Mouse (Mus musculus) heart, embryonic 11.5 days (tissue): ENCODE measurements around the gene BC003965. TPM values are rescaled to one million over a fixed set of nuclear protein-coding genes. Genes with fewer than 3 reads are reported as not detected.
"Not testable (repeated sequence)": the region's sequence is repeated elsewhere in the genome, so short reads cannot be mapped to it uniquely, and the experiment has no call there.

ENCODE experiments used
- ATAC-seq: fragments of 200-750 bp; cut with Nextera tagmentation; replicated peaks from 2 replicates; pipeline ENCODE4 v1.8.0; 2017; ENCODE audit warnings: moderate library complexity; ENCODE audit not compliant: insufficient number of reproducible peaks, low FRiP score, low TSS enrichment
- H3K27ac ChIP-seq: fragments of 300-500 bp; sonication (generic); 2 replicates; pipeline ENCODE4 v1.5.1; 2014; ENCODE audit warnings: mild to moderate bottlenecking, low read depth, low read length
- H3K27me3 ChIP-seq: fragments of 300-500 bp; sonication (generic); 2 replicates; pipeline ENCODE4 v1.6.1; 2014; ENCODE audit warnings: mild to moderate bottlenecking, low read length, mixed read lengths; ENCODE audit not compliant: control insufficient read depth, insufficient read depth
- H3K36me3 ChIP-seq: fragments of 300-500 bp; sonication (generic); 2 replicates; pipeline ENCODE4 v1.6.1; 2014; ENCODE audit warnings: mild to moderate bottlenecking, low read length, moderate library complexity, mixed read lengths; ENCODE audit not compliant: control insufficient read depth, insufficient read depth
- H3K4me1 ChIP-seq: fragments of 300-500 bp; sonication (generic); 2 replicates; pipeline ENCODE4 v1.6.1; 2014; ENCODE audit warnings: low read length; ENCODE audit not compliant: control insufficient read depth, insufficient read depth
- H3K4me2 ChIP-seq: fragments of 300-500 bp; sonication (generic); 2 replicates; pipeline ENCODE4 v1.6.1; 2014; ENCODE audit warnings: mild to moderate bottlenecking, moderate library complexity
- H3K4me3 ChIP-seq: fragments of 300-500 bp; sonication (generic); 2 replicates; pipeline ENCODE4 v1.5.1; 2014; ENCODE audit warnings: low read depth, low read length
- H3K9ac ChIP-seq: fragments of 300-500 bp; sonication (generic); 2 replicates; pipeline ENCODE4 v1.6.1; 2014; ENCODE audit warnings: mild to moderate bottlenecking, low read depth, low read length, moderate library complexity
- H3K9me3 ChIP-seq: fragments of 300-500 bp; sonication (generic); replicated peaks from 2 replicates; pipeline ENCODE4 v1.6.1; 2016; ENCODE audit warnings: low read length; ENCODE audit not compliant: control insufficient read depth
- WGBS: fragments of 180-500 bp; shearing (Covaris S2); extraction: QIAGEN DNeasy Blood & Tissue Kit; methylation state at CpG from one replicate; pipeline ENCODE4 v1.1.7; 2014; ENCODE audit not compliant: insufficient replicate concordance; 5-methylcytosine and 5-hydroxymethylcytosine counted together
- polyA plus RNA-seq: library from polyadenylated mRNA; unstranded; fragments of >200 nt; fragmentation: Nextera tagmentation; extraction: Ambion mirVana; gene quantifications from 2 replicates; pipeline ENCODE4 v1.2.1, GENCODE M21; 2014

BC003965 gene
- polyA plus RNA-seq, 1 experiment from 2014 or later, result 26.7 TPM

- not testable (repeated sequence) for H3K27ac ChIP-seq, H3K9ac ChIP-seq, H3K4me3 ChIP-seq, H3K4me2 ChIP-seq, H3K4me1 ChIP-seq, H3K27me3 ChIP-seq, H3K9me3 ChIP-seq, ATAC-seq
- peaks cover 12% of the 10 kb centered on the region for H3K36me3 ChIP-seq
- 92% methylated on average over 5 of the region's 11 CpGs for WGBS
Observed at GRCm38 (mm10) chr17:25231621-25232020, 47.3 kb downstream of the BC003965 start.

DNA sequence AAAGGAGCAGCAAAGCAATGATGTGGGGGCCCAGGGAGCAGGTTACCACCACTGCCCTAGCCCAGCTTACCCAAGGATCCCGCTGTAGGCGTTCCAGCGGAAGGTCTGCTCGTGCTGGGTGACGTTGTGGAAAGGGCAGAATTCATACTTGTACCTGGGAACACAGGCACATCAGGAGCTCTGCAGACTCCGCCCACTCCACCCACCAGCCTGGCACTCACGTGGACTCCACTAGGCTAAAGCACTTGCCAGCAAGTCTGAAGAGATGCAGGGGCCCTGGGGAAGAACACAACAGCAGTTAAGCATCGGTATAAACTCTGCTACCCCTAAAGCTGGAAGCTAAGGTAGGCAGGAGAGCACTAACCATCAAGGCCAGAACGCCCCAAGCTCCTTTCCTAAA, 51.3 kb downstream of the BC003965 start:
- 89% methylated on average over 9 of the region's 9 CpGs for WGBS
- no peak for ATAC-seq
- Histone ChIP-seq H3K4me2 (no peak overlapping the region), H3K27me3 (no peaks in the 10 kb centered on the region), H3K9me3 (no peaks in the 10 kb centered on the region), H3K36me3 (peaks cover 8% of the 10 kb centered on the region; the same call in 1 of the 2 replicates), H3K27ac (no peak overlapping the region), H3K9ac (no peak overlapping the region), H3K4me3 (no peak overlapping the region), H3K4me1 (peaks cover 7% of the 10 kb centered on the region)

Other genes starting within 250 kb of the BC003965 start
- gene Mapk8ip3, start 247.6 kb upstream of the BC003965 start, polyA plus RNA-seq, result 33.0 and 34.2 TPM in 2 replicates
- 109 and 148 TPM in 2 replicates for gene Jpt2, start 223.9 kb upstream of the BC003965 start, polyA plus RNA-seq
- gene Cramp1l, start 168.8 kb upstream of the BC003965 start, polyA plus RNA-seq, result 6.8 and 8.9 TPM in 2 replicates
- 17.4 and 17.9 TPM in 2 replicates for gene Ift140, start 168.5 kb upstream of the BC003965 start, polyA plus RNA-seq
- gene Tmem204, start 101.0 kb upstream of the BC003965 start, polyA plus RNA-seq, result 14.4 and 18.5 TPM in 2 replicates
- gene Telo2, start 68.6 kb upstream of the BC003965 start, polyA plus RNA-seq, result 22.1 and 25.4 TPM in 2 replicates
- 0.10 TPM in 1 of 2 replicates, not detected in the other for gene Ptx4, start 63.8 kb upstream of the BC003965 start, polyA plus RNA-seq
- gene Clcn7, start 51.2 kb upstream of the BC003965 start, polyA plus RNA-seq, result 18.9 and 20.4 TPM in 2 replicates
- gene Ccdc154, start 22.1 kb upstream of the BC003965 start, polyA plus RNA-seq, result not detected in 2 replicates
- gene Gm38655, start 9.1 kb upstream of the BC003965 start, polyA plus RNA-seq, result 0.17 TPM in 1 of 2 replicates, not detected in the other
- 2.9 and 3.2 TPM in 2 replicates for gene Unkl, start 3.8 kb downstream of the BC003965 start, polyA plus RNA-seq
- 22.6 and 25.5 TPM in 2 replicates for gene Gnptg, start 55.6 kb downstream of the BC003965 start, polyA plus RNA-seq
- gene Tsr3, start 55.6 kb downstream of the BC003965 start, polyA plus RNA-seq, result 32.1 and 33.6 TPM in 2 replicates
- gene Baiap3, start 71.8 kb downstream of the BC003965 start, polyA plus RNA-seq, result 0.35 and 0.63 TPM in 2 replicates
- gene Ube2i, start 90.1 kb downstream of the BC003965 start, polyA plus RNA-seq, result 471 and 482 TPM in 2 replicates
- not detected in 2 replicates for gene Prss34, start 113.8 kb downstream of the BC003965 start, polyA plus RNA-seq
- not detected in 2 replicates for gene Prss28, start 124.1 kb downstream of the BC003965 start, polyA plus RNA-seq
- gene Prss29, start 134.1 kb downstream of the BC003965 start, polyA plus RNA-seq, result not detected in 2 replicates
- not detected in 2 replicates for gene Tpsab1, start 161.0 kb downstream of the BC003965 start, polyA plus RNA-seq
- not detected in 2 replicates for gene Tpsb2, start 181.8 kb downstream of the BC003965 start, polyA plus RNA-seq
- 0.69 and 1.6 TPM in 2 replicates for gene Tpsg1, start 184.7 kb downstream of the BC003965 start, polyA plus RNA-seq
- 10.3 and 10.6 TPM in 2 replicates for gene Cacna1h, start 249.2 kb downstream of the BC003965 start, polyA plus RNA-seq